Mouse (Mus musculus) hematopoietic stem cell, adult 5-6 weeks (primary cell): Measurements from ENCODE around the gene Gm9573. TPM values are rescaled to one million over a fixed set of nuclear protein-coding genes. Genes with fewer than 3 reads are reported as not detected.
A peak's percentile ranks its signal among the peaks of the same experiment; 100 is the strongest.

Source experiments
- ATAC-seq, 2 experiments: fragments of 125-278 bp in 1 of 2; replicated peaks in 1 of 2; 2 replicates each; pipeline ENCODE4 v1.8.0; 2016 to 2017; ENCODE audit warnings: inconsistent platforms in 2 of 2, mild to moderate bottlenecking in 2 of 2, moderate number of reproducible peaks in 2 of 2, low read depth in 1 of 2, moderate TSS enrichment in 1 of 2; ENCODE audit not compliant: low FRiP score in 2 of 2, poor library complexity in 2 of 2, severe bottlenecking in 2 of 2, insufficient read depth in 1 of 2, low TSS enrichment in 1 of 2
- total RNA-seq: library from RNA; stranded (forward); fragments of 172-1452, 232-1000 nt; gene quantifications from 2 replicates; pipeline ENCODE4 v1.2.3, GENCODE M21; 2017

The Gm9573 gene
- total RNA-seq, 1 experiment from 2014 or later: not detected

- ATAC-seq: 0 out of 4 replicates have a peak, but pooled peaks of 1 of the 2 experiments have one; percentile 22
Observed at GRCm38 (mm10) chr17:35617127-35617526, 9.3 kb downstream of the Gm9573 start.

GRCm38 (mm10) chr17:35601736-35602354 lies 24.6 kb downstream of the Gm9573 start:
- no peak for ATAC-seq

GRCm38 (mm10) chr17:35601249-35601648 lies 25.2 kb downstream of the Gm9573 start, which contains the start of gene Sfta2:
Gene Sfta2, plus strand, starts transcription at chr17:35601549.
- no peak for ATAC-seq

- ATAC-seq: no peak
Observed at GRCm38 (mm10) chr17:35597399-35597798, 29.0 kb downstream of the Gm9573 start.

GRCm38 (mm10) chr17:35594456-35594855 lies 32.0 kb downstream of the Gm9573 start:
- ATAC-seq: no peak

GRCm38 (mm10) chr17:35593786-35594185 lies 32.7 kb downstream of the Gm9573 start:
- no peak for ATAC-seq

- ATAC-seq: no peak
Observed at GRCm38 (mm10) chr17:35592131-35592530, 34.3 kb downstream of the Gm9573 start.

- ATAC-seq: no peak
Observed at GRCm38 (mm10) chr17:35591731-35592130, 34.7 kb downstream of the Gm9573 start.

- ATAC-seq: no peak
Observed at GRCm38 (mm10) chr17:35591219-35591578, 35.2 kb downstream of the Gm9573 start.

- peak; percentile 73 to 75 for ATAC-seq
Observed at GRCm38 (mm10) chr17:35590410-35591218, 35.8 kb downstream of the Gm9573 start.

GRCm38 (mm10) chr17:35588387-35588786 lies 38.0 kb downstream of the Gm9573 start:
- ATAC-seq: no peak

GRCm38 (mm10) chr17:35587291-35587690 lies 39.1 kb downstream of the Gm9573 start:
- no peak for ATAC-seq

GRCm38 (mm10) chr17:35584330-35584937 lies 42.0 kb downstream of the Gm9573 start:
- ATAC-seq: peak; percentile 65 to 74; a peak in 3 of 4 replicates

- ATAC-seq: no peak
Observed at GRCm38 (mm10) chr17:35582900-35583299, 43.5 kb downstream of the Gm9573 start.

- ATAC-seq: peak; percentile 84 to 88
Observed at GRCm38 (mm10) chr17:35578211-35578610, 48.2 kb downstream of the Gm9573 start.

- no peak for ATAC-seq
Observed at GRCm38 (mm10) chr17:35571477-35571876, 55.0 kb downstream of the Gm9573 start.

- ATAC-seq: no peak
Observed at GRCm38 (mm10) chr17:35570836-35571235, 55.6 kb downstream of the Gm9573 start.
